Mouse (Mus musculus) heart, adult 2 months (tissue): Measurements from ENCODE around the gene Rad9b.
A peak's percentile ranks its signal among the peaks of the same experiment; 100 is the strongest.

Source experiments
- CTCF ChIP-seq: fragments of 200-600 bp; IDR thresholded peaks from 2 replicates; pipeline ENCODE4 v1.8.1; 2022; ENCODE audit warnings: antibody characterized with exemption, mild to moderate bottlenecking, moderate library complexity
- EP300 ChIP-seq: fragments of 200-500 bp; IDR thresholded peaks from 2 replicates; pipeline ENCODE4 v1.6.1; 2011; ENCODE audit warnings: low read depth, low read length, control low read depth; ENCODE audit not compliant: insufficient read depth
- POLR2A ChIP-seq: fragments of 200-500 bp; IDR thresholded peaks from 2 replicates; pipeline ENCODE4 v1.6.1; 2011; ENCODE audit warnings: mild to moderate bottlenecking, low read depth, low read length, control low read depth; ENCODE audit not compliant: insufficient read depth

DNA sequence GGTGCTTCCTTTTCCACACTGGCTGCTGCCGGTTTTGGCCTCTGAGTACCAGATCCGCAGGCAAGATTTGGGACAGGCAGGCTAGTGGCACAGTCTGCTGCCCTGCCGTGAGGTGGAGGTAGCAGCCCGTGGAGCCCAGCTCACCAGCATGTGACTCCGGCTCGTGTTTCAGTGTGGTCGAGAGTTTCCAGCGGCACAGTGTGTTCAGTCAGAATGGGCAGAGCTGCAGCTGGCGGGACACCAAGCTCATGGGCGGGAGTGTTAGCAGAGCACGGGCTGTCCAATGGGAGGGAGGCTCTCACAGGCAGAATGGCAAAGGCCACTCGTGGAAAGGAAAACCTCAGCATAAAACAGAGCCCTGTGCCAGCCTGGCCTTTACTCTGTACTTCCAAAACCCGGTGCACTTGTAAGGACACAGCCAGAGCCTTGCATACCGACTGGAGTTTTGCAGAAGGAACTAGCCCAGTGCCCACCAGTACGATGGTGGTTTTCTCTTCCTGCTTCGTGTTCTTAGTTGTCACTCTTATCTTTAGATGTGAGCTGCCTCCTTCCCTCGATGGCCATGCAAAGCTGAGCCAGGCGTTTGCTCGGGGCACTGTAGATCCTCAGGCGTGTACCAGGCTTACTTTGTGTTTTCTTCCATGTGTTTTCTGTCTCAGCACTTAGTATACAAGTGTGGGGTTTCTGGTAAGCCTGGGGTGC, 38.9 kb downstream of the Rad9b start:
- peak; percentile 27; the same call in 1 of the 2 replicates for TF ChIP-seq POLR2A
- TF ChIP-seq CTCF: peak; percentile 62
- peak; percentile 97 for TF ChIP-seq EP300
